Mouse (Mus musculus) T-cell, adult 2 months (primary cell): ENCODE measurements around the gene Asmt.

ENCODE experiments used
- DNase-seq: peaks from one replicate; pipeline ENCODE4 v3.0.0; 2022; ENCODE audit warnings: low spot score

The Asmt gene

GRCm38 (mm10) chrX:170672594-170673092, at the start of gene Asmt:
Gene Asmt (plus strand): TSS chrX:170672644.
- no peak for DNase-seq

- no peak for DNase-seq
These were observed 948 bp downstream of the Asmt start for GRCm38 (mm10) chrX:170673233-170673951.

DNA sequence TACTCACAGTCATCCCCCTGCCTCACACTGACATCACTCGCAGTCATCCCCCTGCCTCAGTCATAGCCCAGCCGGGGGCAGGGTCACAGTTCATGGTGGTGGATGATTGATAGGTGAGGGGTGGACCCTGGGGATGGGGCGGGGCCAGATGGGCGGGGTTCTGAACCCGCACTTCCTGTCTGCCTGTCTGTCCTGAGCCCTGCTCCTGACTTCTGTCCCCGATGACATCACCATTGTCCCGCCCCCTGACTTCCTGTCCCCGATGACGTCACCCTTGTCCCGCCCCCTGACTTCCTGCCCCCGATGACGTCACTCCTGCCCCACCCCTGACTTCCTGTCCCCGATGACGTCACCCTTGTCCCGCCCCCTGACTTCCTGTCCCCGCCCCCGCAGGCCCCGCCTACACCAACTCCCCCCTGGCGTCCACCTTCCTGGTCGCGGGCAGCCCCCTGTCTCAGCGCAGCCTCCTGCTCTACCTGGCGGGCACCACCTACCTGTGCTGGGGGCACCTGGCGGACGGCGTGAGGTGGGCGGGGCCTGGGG, 1.9 kb downstream of the Asmt start:
- DNase-seq, result peak; percentile 26

GRCm38 (mm10) chrX:170674885-170675876, 2.7 kb downstream of the Asmt start:
- peak; percentile 42 for DNase-seq

GRCm38 (mm10) chrX:170675923-170676605, 3.6 kb downstream of the Asmt start:
- peak; percentile 10 for DNase-seq

- DNase-seq, result no peak
These were observed 4.3 kb downstream of the Asmt start for GRCm38 (mm10) chrX:170676606-170677239.

DNA sequence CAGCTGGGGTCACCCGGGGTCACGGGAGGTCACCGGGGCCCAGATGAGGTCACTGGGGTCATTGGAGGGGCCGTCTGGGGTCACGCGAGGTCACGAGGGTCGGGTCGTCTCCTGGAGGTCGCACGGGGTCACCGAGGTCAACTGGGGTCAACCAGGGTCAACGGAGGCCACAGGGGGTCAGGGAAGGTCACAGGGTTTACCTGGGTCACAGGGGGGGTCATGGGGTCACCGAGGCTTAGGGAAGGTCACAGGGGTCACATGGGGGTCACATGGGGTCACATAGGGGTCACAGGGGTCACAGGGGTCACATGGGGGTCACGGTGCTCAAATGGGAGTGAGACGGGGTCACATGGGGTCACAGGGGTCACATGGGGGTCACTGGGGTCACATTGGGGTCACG, 4.8 kb downstream of the Asmt start:
- DNase-seq, result no peak

GRCm38 (mm10) chrX:170677680-170678079, 5.2 kb downstream of the Asmt start:
- no peak for DNase-seq
